Mouse (Mus musculus) hindbrain, embryonic 11.5 days (tissue): ENCODE measurements around the gene Olfr691. TPM values are rescaled to one million over a fixed set of nuclear protein-coding genes. Genes with fewer than 3 reads are reported as not detected.

Experiments used
- ATAC-seq: fragments of 200-750 bp; cut with Nextera tagmentation; 2 replicates; pipeline ENCODE4 v1.8.0; 2017; ENCODE audit warnings: mild to moderate bottlenecking, moderate TSS enrichment, moderate library complexity; ENCODE audit not compliant: low FRiP score
- DNase-seq: peaks from one replicate; pipeline ENCODE4 v3.0.0-alpha.2; 2015; ENCODE audit warnings: low spot score
- H3K27ac ChIP-seq: fragments of 300-500 bp; sonication (generic); 2 replicates; pipeline ENCODE4 v1.5.1; 2014; ENCODE audit warnings: mild to moderate bottlenecking, low read depth, low read length
- H3K27me3 ChIP-seq: fragments of 300-500 bp; sonication (generic); 2 replicates; pipeline ENCODE4 v1.6.1; 2014; ENCODE audit warnings: mild to moderate bottlenecking, low read length, moderate library complexity, mixed read lengths; ENCODE audit not compliant: control insufficient read depth, insufficient read depth
- H3K36me3 ChIP-seq: fragments of 300-500 bp; sonication (generic); 2 replicates; pipeline ENCODE4 v1.6.1; 2014; ENCODE audit warnings: mild to moderate bottlenecking, low read length, moderate library complexity, mixed read lengths; ENCODE audit not compliant: control insufficient read depth, insufficient read depth
- H3K4me1 ChIP-seq: fragments of 300-500 bp; sonication (generic); replicated peaks from 2 replicates; pipeline ENCODE4 v1.6.1; 2014; ENCODE audit warnings: low read length, mixed read lengths; ENCODE audit not compliant: control insufficient read depth, insufficient read depth
- H3K4me2 ChIP-seq: fragments of 300-500 bp; sonication (generic); replicated peaks from 2 replicates; pipeline ENCODE4 v1.6.1; 2014; ENCODE audit warnings: mild to moderate bottlenecking, low read depth, low read length
- H3K4me3 ChIP-seq: fragments of 300-500 bp; sonication (generic); 2 replicates; pipeline ENCODE4 v1.5.1; 2014; ENCODE audit warnings: low read depth, low read length
- H3K9ac ChIP-seq: fragments of 300-500 bp; sonication (generic); 2 replicates; pipeline ENCODE4 v1.6.1; 2014; ENCODE audit warnings: low read depth, low read length
- H3K9me3 ChIP-seq: fragments of 300-500 bp; sonication (generic); 2 replicates; pipeline ENCODE4 v1.6.1; 2016; ENCODE audit warnings: low read length; ENCODE audit not compliant: control insufficient read depth
- WGBS: fragments of 180-500 bp; shearing (Covaris S2); extraction: QIAGEN DNeasy Blood & Tissue Kit; methylation state at CpG from one replicate; pipeline ENCODE4 v1.1.7; 2014; 5-methylcytosine and 5-hydroxymethylcytosine counted together
- polyA plus RNA-seq: library from polyadenylated mRNA; unstranded; fragments of >200 nt; fragmentation: Nextera tagmentation; extraction: Ambion mirVana; gene quantifications from 2 replicates; pipeline ENCODE4 v1.2.1, GENCODE M21; 2014

Olfr691 gene
- polyA plus RNA-seq = 0.39 TPM in 1 of 2 replicates, not detected in the other

GRCm38 (mm10) chr7:105342170-105342569, at the start of gene Olfr691:
Gene Olfr691 (minus strand): TSS chr7:105342270.
- Histone ChIP-seq H3K27me3 (no peaks in the 10 kb centered on the region), H3K4me3 (no peak within 1 kb of the TSS), H3K4me1 (no peaks in the 10 kb centered on the region), H3K9me3 (no peaks in the 10 kb centered on the region), H3K27ac (no peak within 1 kb of the TSS), H3K9ac (no peak within 1 kb of the TSS), H3K36me3 (no peaks in the 10 kb centered on the region), H3K4me2 (no peak within 1 kb of the TSS)
- no peak for ATAC-seq
- WGBS = 44% methylated on average over 1 of the region's 1 CpGs
- DNase-seq = no peak

DNA sequence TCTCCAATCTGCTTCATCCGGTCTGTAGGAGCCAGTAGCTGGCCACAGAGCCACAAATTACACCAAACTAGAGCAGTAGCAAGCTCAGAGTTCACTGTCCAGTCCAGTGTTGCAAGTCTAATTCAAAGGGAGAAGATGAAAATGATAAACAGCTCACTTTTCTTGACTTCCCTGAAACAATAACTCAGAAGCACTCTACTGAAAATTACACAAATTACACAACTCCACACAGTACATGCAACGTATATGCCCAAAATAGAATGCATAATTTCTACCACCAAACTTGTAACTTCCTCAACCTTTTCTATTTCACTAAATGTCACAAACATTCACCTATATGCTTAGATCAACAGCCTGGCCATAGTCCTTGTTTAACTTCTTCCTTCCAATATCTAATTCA, 48.2 kb upstream of the Olfr691 start:
- H3K36me3 ChIP-seq = 0 out of 2 replicates have a peak, but pooled peaks cover 2% of the 10 kb centered on the region
- DNase-seq (no peak), ATAC-seq (no peak)
- H3K9ac ChIP-seq = no peak overlapping the region
- 92% methylated on average over 2 of the region's 2 CpGs for WGBS
- H3K4me3 ChIP-seq = no peak overlapping the region
- no peak overlapping the region for H3K4me2 ChIP-seq
- no peaks in the 10 kb centered on the region for H3K9me3 ChIP-seq
- no peaks in the 10 kb centered on the region for H3K27me3 ChIP-seq
- H3K4me1 ChIP-seq = no peaks in the 10 kb centered on the region
- H3K27ac ChIP-seq = no peak overlapping the region

GRCm38 (mm10) chr7:105387696-105388095, 45.6 kb upstream of the Olfr691 start:
- ATAC-seq (no peak), DNase-seq (no peak)
- H3K27ac ChIP-seq = no peak overlapping the region
- 98% methylated on average over 2 of the region's 2 CpGs for WGBS
- H3K4me1 ChIP-seq = no peaks in the 10 kb centered on the region
- H3K36me3 ChIP-seq = peaks cover 10% of the 10 kb centered on the region; the same call in 1 of the 2 replicates
- H3K4me3 ChIP-seq = no peak overlapping the region
- H3K9ac ChIP-seq = no peak overlapping the region
- H3K9me3 ChIP-seq = no peaks in the 10 kb centered on the region
- no peaks in the 10 kb centered on the region for H3K27me3 ChIP-seq
- H3K4me2 ChIP-seq = no peak overlapping the region

DNA sequence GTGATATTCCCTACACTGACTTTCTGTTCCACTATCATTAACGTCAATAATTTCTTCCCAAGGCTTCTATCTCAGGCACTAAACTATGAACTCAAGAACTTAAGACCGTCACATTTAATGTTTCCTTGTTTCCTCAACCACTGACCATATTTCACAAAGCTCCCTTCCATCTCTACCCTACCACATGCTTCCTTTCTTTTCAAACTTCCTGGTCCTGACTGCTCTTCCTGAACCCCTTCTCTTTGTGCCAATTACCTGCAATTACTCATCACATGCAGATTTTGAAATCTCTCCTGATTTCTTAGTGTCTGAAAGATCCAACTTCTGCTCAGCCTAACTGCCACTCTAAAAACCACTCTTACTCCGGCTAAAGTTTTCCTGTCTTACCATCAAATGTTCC, 38.3 kb upstream of the Olfr691 start:
- no peak for DNase-seq
- H3K9me3 ChIP-seq = no peaks in the 10 kb centered on the region
- no peak overlapping the region for H3K27ac ChIP-seq
- ATAC-seq = no peak
- no peak overlapping the region for H3K4me2 ChIP-seq
- no peaks in the 10 kb centered on the region for H3K4me1 ChIP-seq
- H3K27me3 ChIP-seq = no peaks in the 10 kb centered on the region
- H3K9ac ChIP-seq = no peak overlapping the region
- peaks cover 13% of the 10 kb centered on the region; the same call in 1 of the 2 replicates for H3K36me3 ChIP-seq
- H3K4me3 ChIP-seq = no peak overlapping the region
- 91% methylated on average over 3 of the region's 3 CpGs for WGBS

DNA sequence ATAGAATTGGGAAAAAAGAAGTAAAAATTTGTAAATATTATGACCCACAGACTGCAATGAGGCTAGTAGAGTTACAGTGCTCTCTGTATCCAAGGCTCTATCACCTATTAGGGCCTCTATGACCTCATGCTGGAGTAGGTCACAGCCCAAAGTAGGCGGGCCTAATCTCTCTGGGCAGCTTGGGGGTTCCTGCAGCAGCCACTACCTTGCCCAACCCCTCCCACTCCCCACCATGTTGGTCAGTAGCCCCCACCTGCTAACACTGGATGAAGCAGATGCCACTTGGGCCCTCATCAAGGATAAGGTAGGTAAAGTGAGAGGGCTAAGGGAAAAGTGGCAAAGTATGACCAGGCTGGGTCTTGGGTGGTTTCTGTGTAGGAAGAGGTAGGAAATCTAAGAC, 32.8 kb upstream of the Olfr691 start, which contains the start of gene Gm5901:
Gene Gm5901 (plus strand): TSS at position 173 of the 400 bp plus-strand sequence.
- H3K27me3 ChIP-seq = no peaks in the 10 kb centered on the region
- no peak within 1 kb of the TSS for H3K4me3 ChIP-seq
- ATAC-seq (no peak), DNase-seq (no peak)
- no peak within 1 kb of the TSS for H3K4me2 ChIP-seq
- no peak within 1 kb of the TSS for H3K9ac ChIP-seq
- no peak within 1 kb of the TSS for H3K27ac ChIP-seq
- no peaks in the 10 kb centered on the region for H3K9me3 ChIP-seq
- WGBS = 81% methylated on average over 1 of the region's 1 CpGs
- H3K4me1 ChIP-seq = no peaks in the 10 kb centered on the region
- no peaks in the 10 kb centered on the region for H3K36me3 ChIP-seq

- ATAC-seq (no peak), DNase-seq (no peak)
- no peaks in the 10 kb centered on the region for H3K9me3 ChIP-seq
- no peak overlapping the region for H3K27ac ChIP-seq
- 97% methylated on average over 3 of the region's 3 CpGs for WGBS
- no peak overlapping the region for H3K4me3 ChIP-seq
- no peak overlapping the region for H3K4me2 ChIP-seq
- H3K36me3 ChIP-seq = no peaks in the 10 kb centered on the region
- H3K9ac ChIP-seq = no peak overlapping the region
- no peaks in the 10 kb centered on the region for H3K4me1 ChIP-seq
- no peaks in the 10 kb centered on the region for H3K27me3 ChIP-seq
Measured at GRCm38 (mm10) chr7:105373976-105374375, 31.9 kb upstream of the Olfr691 start.

GRCm38 (mm10) chr7:105373509-105373908, 31.4 kb upstream of the Olfr691 start:
- Histone ChIP-seq H3K4me1 (no peaks in the 10 kb centered on the region), H3K36me3 (no peaks in the 10 kb centered on the region), H3K9me3 (no peaks in the 10 kb centered on the region), H3K9ac (no peak overlapping the region), H3K4me2 (no peak overlapping the region), H3K27me3 (no peaks in the 10 kb centered on the region), H3K27ac (no peak overlapping the region), H3K4me3 (no peak overlapping the region)
- 94% methylated on average over 4 of the region's 4 CpGs for WGBS
- ATAC-seq = no peak
- DNase-seq = no peak

DNA sequence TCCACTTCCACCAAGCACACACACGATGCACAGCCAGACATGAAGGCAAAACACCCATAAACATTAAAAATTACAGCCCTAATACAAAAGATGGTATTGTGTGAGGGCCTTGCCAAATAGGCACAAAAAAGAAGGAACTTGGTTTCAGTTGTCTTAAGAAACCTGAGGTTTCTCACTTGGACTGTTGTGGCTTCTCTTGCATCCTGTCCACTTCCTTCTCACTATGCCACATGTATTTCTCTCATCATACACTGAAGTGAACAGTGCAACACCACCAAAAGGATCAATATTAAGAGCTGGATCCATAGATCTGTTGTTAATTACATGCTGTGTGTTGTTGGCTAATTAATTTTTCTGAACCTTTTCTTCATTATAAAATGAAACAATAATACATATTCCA, 30.8 kb upstream of the Olfr691 start:
- Histone ChIP-seq H3K9ac (no peak overlapping the region), H3K9me3 (no peaks in the 10 kb centered on the region), H3K27ac (no peak overlapping the region), H3K27me3 (no peaks in the 10 kb centered on the region), H3K4me3 (no peak overlapping the region), H3K4me1 (no peaks in the 10 kb centered on the region), H3K36me3 (no peaks in the 10 kb centered on the region), H3K4me2 (no peak overlapping the region)
- WGBS = 96% methylated on average over 1 of the region's 1 CpGs
- DNase-seq = no peak
- no peak for ATAC-seq

GRCm38 (mm10) chr7:105368521-105368920, 26.5 kb upstream of the Olfr691 start:
- no peak for ATAC-seq
- no peaks in the 10 kb centered on the region for H3K9me3 ChIP-seq
- H3K4me1 ChIP-seq = no peaks in the 10 kb centered on the region
- no peaks in the 10 kb centered on the region for H3K27me3 ChIP-seq
- no peak overlapping the region for H3K9ac ChIP-seq
- H3K4me3 ChIP-seq = no peak overlapping the region
- H3K4me2 ChIP-seq = no peak overlapping the region
- DNase-seq = no peak
- H3K27ac ChIP-seq = no peak overlapping the region
- no peaks in the 10 kb centered on the region for H3K36me3 ChIP-seq
- 98% methylated on average over 4 of the region's 4 CpGs for WGBS
